ENCODE assay signal across 9 mouse cellular contexts in the genomic region with DNA sequence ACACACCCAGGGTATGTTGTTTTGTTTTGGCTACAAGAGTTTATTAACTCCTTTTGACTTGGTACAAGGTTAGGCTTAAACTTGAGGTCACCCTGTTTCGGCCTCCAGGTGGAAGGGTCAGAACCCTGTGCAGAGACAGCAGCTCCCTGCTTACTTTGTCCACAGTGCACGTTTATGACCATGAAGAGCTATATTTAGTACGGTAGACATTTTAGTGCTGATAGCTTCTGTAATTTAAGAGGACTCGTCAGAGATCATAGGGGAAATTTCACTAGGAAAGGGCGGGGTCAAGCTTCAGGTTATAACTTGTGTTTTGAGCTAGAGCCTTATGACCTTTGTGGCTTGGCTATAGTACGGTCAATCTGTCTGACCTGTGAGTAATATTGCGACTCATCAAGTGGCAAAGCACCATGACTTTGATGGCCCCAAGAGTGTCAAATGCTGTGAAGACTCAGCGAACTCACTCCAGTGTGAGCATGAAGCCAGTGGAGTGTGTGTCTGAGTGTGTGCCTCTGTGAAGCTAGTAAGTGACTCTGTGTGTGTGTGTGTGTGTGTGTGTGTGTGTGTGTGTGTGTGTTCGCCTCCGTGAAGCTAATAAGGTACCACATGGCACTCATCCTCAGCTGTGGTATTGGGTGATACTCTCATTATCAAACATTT. TPM values are rescaled to one million over a fixed set of nuclear protein-coding genes. Genes with fewer than 3 reads are reported as not detected.
DNase-seq lines count a peak whose midpoint lies in the region; ATAC-seq and TF ChIP-seq lines count a peak whose summit lies in the region.
"Had no signal": no experiment of that assay in that cellular context is flagged by ENCODE, and none has a peak within 500 bp of the region (broad histone marks: within the 10 kb centered on the region; RNA-seq: fewer than 3 reads in every experiment).

No protein-coding gene starts in this region.

- no peak overlapping the region for H3K4me3 ChIP-seq in liver, embryonic 11.5 days (ENCODE audit: low read depth, low read length)
- no peak overlapping the region for H3K4me3 ChIP-seq in stomach, postnatal 0 days (ENCODE audit: low read depth, low read length)
- H3K4me3 ChIP-seq: midbrain, embryonic 12.5 days had no signal

- ATAC-seq in liver, embryonic 11.5 days (replicated peaks; ENCODE audit: low FRiP score): peak; percentile 33; the same call in 1 of the 2 replicates
- 0 out of 2 replicates have a peak, but pooled peaks have one; percentile 45 for ATAC-seq in stomach, postnatal 0 days (ENCODE audit: low FRiP score, low TSS enrichment)

- H3K27me3 ChIP-seq in liver, embryonic 11.5 days (replicated peaks; ENCODE audit: control insufficient read depth, insufficient read depth, low read length): no peaks in the 10 kb centered on the region
- H3K27me3 ChIP-seq in stomach, postnatal 0 days (ENCODE audit: control insufficient read depth, insufficient read depth, low read length): no peaks in the 10 kb centered on the region
- H3K27me3 ChIP-seq: midbrain, embryonic 12.5 days had no signal

- no peaks in the 10 kb centered on the region for H3K36me3 ChIP-seq in liver, embryonic 11.5 days (ENCODE audit: control insufficient read depth, insufficient read depth, low read length)
- H3K36me3 ChIP-seq in stomach, postnatal 0 days (ENCODE audit: control insufficient read depth, insufficient read depth, low read length): no peaks in the 10 kb centered on the region
- H3K36me3 ChIP-seq: midbrain, embryonic 12.5 days had no signal

- WGBS in liver, embryonic 11.5 days: 56% methylated on average over 10 of the region's 10 CpGs
- 61% methylated on average over 10 of the region's 10 CpGs for WGBS in stomach, postnatal 0 days

- no peaks in the 10 kb centered on the region for H3K9me3 ChIP-seq in liver, embryonic 11.5 days (ENCODE audit: control insufficient read depth, low read length)
- H3K9me3 ChIP-seq in stomach, postnatal 0 days (ENCODE audit: control insufficient read depth, low read length): no peaks in the 10 kb centered on the region
- H3K9me3 ChIP-seq: midbrain, embryonic 12.5 days had no signal

- peaks cover 7% of the 10 kb centered on the region; the same call in 1 of the 2 replicates for H3K4me1 ChIP-seq in liver, embryonic 11.5 days (replicated peaks; ENCODE audit: control insufficient read depth, insufficient read depth, low read length)
- 0 out of 2 replicates have a peak, but pooled peaks cover 3% of the 10 kb centered on the region for H3K4me1 ChIP-seq in stomach, postnatal 0 days (replicated peaks; ENCODE audit: control insufficient read depth, insufficient read depth)
- H3K4me1 ChIP-seq: midbrain, embryonic 12.5 days had no signal

- no peak overlapping the region; the same call in 1 of the 2 replicates for H3K4me2 ChIP-seq in liver, embryonic 11.5 days
- H3K4me2 ChIP-seq in stomach, postnatal 0 days (replicated peaks; ENCODE audit: low read depth): no peak overlapping the region
- H3K4me2 ChIP-seq: midbrain, embryonic 12.5 days had no signal

- TF ChIP-seq EP300 in stomach, postnatal 0 days (optimal IDR thresholded peaks at IDR 0.05): no peak

- no peak for TF ChIP-seq CTCF in stomach, postnatal 0 days (IDR thresholded peaks at IDR 0.05; ENCODE audit: low read depth)

- H3K27ac ChIP-seq in liver, embryonic 11.5 days (ENCODE audit: low read depth, low read length): peak overlapping the region; percentile 76
- 0 out of 2 replicates have a peak overlapping the region, but pooled peaks have one; percentile 18 for H3K27ac ChIP-seq in stomach, postnatal 0 days (replicated peaks)
- H3K27ac ChIP-seq: midbrain, embryonic 12.5 days had no signal

- H3K9ac ChIP-seq in liver, embryonic 11.5 days (ENCODE audit: low read depth, low read length): no peak overlapping the region
- no peak overlapping the region for H3K9ac ChIP-seq in stomach, postnatal 0 days (ENCODE audit: low read length)
- H3K9ac ChIP-seq: midbrain, embryonic 12.5 days had no signal

- peak; percentile 44 to 78 for DNase-seq in adrenal gland, adult (ENCODE audit: inconsistent age in 2 of 2, low spot score in 1 of 2)
- no peak for DNase-seq in adrenal gland, postnatal 10 days
- peak; percentile 31 for DNase-seq in lung, postnatal 36 days
- DNase-seq in lung, postnatal 14 days: no peak
- no peak for DNase-seq in liver, embryonic 11.5 days (ENCODE audit: low spot score)
- DNase-seq in stomach, postnatal 0 days (ENCODE audit: low spot score): no peak
- DNase-seq in ovary, postnatal 36 days (ENCODE audit: low spot score): no peak
- no peak for DNase-seq in adipocyte (ENCODE audit: low spot score)

RNA-seq across cellular contexts. Expression of gene Arhgap18, which starts 45.7 kb away (rescaled TPM):
- 10 to 100 TPM; 39.8 to 59.5 TPM for total RNA-seq in adrenal gland, postnatal 10 days (2021)
- polyA plus RNA-seq in liver, embryonic 11.5 days (2014; fragmentation: Nextera tagmentation; extraction: Ambion mirVana): 17.1 and 17.9 TPM in 2 replicates
- polyA plus RNA-seq in stomach, postnatal 0 days (2015; fragmentation: Nextera tagmentation; extraction: Ambion mirVana): 15.1 and 16.1 TPM in 2 replicates

Comparison
In these comparisons a context has a peak if more than half of its experiments do, and no peak if none do; other contexts are left out.
1. DNase-seq: peak in adrenal gland, adult (2 of 2) and lung, postnatal 36 days (single experiment); none in adrenal gland, postnatal 10 days (single experiment), lung, postnatal 14 days (single experiment), liver, embryonic 11.5 days (single experiment), stomach, postnatal 0 days (single experiment), ovary, postnatal 36 days (single experiment) and adipocyte (single experiment).